8 mouse cellular contexts compared by ENCODE assay signal in the genomic region with DNA sequence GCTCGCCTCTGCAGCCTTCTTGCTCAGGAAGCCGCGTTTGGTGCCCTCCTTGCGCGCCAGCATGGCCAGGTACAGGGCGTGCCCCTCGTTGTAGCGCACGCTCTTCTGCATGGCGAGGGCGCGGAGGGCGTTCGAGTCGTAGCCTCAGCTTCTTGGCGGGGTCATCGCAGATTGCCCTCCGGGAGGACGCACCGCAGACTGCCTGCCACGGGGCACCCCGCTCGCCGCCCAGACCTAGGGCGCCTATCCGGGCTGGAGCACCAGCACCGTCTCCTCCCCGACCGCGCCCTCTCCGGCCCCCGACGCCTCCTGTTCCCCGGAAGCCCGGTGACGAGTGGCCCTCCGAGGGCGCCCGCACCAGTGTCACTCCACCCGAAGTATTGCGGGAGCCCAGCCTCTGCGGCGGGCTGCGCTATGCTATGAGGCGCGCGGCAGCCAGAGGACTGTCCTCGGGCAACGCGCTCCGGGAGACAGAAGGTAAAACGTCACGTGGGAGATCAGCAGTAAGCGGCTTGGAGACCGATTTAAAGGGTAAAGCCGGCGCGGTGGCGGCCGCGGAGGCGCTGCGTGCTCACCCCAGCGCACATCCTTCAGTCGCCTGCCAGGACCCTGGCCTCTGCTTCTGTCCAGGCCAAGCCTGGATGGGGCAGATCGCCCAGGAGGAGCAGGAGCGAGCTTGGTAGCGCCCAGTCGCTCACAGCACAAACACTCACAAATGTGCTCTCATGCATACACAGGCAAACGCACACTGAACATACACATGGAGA. TPM values are rescaled to one million over a fixed set of nuclear protein-coding genes. Genes with fewer than 3 reads are reported as not detected.
DNase-seq lines count a peak whose midpoint lies in the region; ATAC-seq and TF ChIP-seq lines count a peak whose summit lies in the region.

A gene (minus strand): TSS at position 273 of the 767 bp plus-strand sequence.

- H3K9me3 ChIP-seq in forebrain, embryonic 10.5 days, result no peaks in the 10 kb centered on the region
- H3K9me3 ChIP-seq in heart, postnatal 0 days (replicated peaks; ENCODE audit: control insufficient read depth, low read length), result no peaks in the 10 kb centered on the region
- no peaks in the 10 kb centered on the region for H3K9me3 ChIP-seq in liver, embryonic 15.5 days (replicated peaks)

- peaks cover 45% of the 10 kb centered on the region for H3K27me3 ChIP-seq in forebrain, embryonic 10.5 days (ENCODE audit: poor library complexity, severe bottlenecking)
- peaks cover 16% of the 10 kb centered on the region for H3K27me3 ChIP-seq in heart, postnatal 0 days (ENCODE audit: control insufficient read depth, insufficient read depth, low read length)
- H3K27me3 ChIP-seq in liver, embryonic 15.5 days, result peaks cover 31% of the 10 kb centered on the region

- peaks cover 12% of the 10 kb centered on the region for H3K4me1 ChIP-seq in forebrain, embryonic 10.5 days
- H3K4me1 ChIP-seq in heart, postnatal 0 days (ENCODE audit: control insufficient read depth, insufficient read depth), result peaks cover 3% of the 10 kb centered on the region; the same call in 1 of the 2 replicates
- no peaks in the 10 kb centered on the region for H3K4me1 ChIP-seq in liver, embryonic 15.5 days (replicated peaks)

- H3K4me3 ChIP-seq in forebrain, embryonic 10.5 days, result peak within 1 kb of the TSS; percentile 63
- peak within 1 kb of the TSS; percentile 57 for H3K4me3 ChIP-seq in heart, postnatal 0 days (ENCODE audit: low read depth, low read length)
- H3K4me3 ChIP-seq in liver, embryonic 15.5 days (replicated peaks), result peak within 1 kb of the TSS; percentile 38

- TF ChIP-seq CTCF in heart, postnatal 0 days (IDR thresholded peaks at IDR 0.05; ENCODE audit: low read depth), result no peak

- no peaks in the 10 kb centered on the region for H3K36me3 ChIP-seq in forebrain, embryonic 10.5 days (replicated peaks)
- no peaks in the 10 kb centered on the region for H3K36me3 ChIP-seq in heart, postnatal 0 days (replicated peaks; ENCODE audit: control insufficient read depth, insufficient read depth, low read length)
- H3K36me3 ChIP-seq in liver, embryonic 15.5 days (replicated peaks), result no peaks in the 10 kb centered on the region

- DNase-seq in ovary, postnatal 36 days (ENCODE audit: low spot score), result peak; percentile 32
- no peak for DNase-seq in ovary, postnatal 10 days (ENCODE audit: low spot score)
- peak; percentile 26 for DNase-seq in forebrain, embryonic 10.5 days (ENCODE audit: extremely low spot score, low spot score)
- DNase-seq in heart, postnatal 0 days (ENCODE audit: low spot score), result no peak
- peak; percentile 24 to 35 for DNase-seq in kidney, postnatal 4 days
- DNase-seq in retina, embryonic 14.5 days (ENCODE audit: low spot score), result peak; percentile 64
- no peak for DNase-seq in T-cell, adult 2 months (ENCODE audit: low spot score)

- no peak for TF ChIP-seq EP300 in heart, postnatal 0 days (IDR thresholded peaks at IDR 0.05; ENCODE audit: low read depth)

- WGBS in forebrain, embryonic 10.5 days, result 2% methylated on average over 70 of the region's 70 CpGs
- 2% methylated on average over 70 of the region's 70 CpGs for WGBS in heart, postnatal 0 days
- WGBS in liver, embryonic 15.5 days (ENCODE audit: insufficient replicate concordance), result 2% methylated on average over 70 of the region's 70 CpGs

- H3K9ac ChIP-seq in heart, postnatal 0 days (replicated peaks; ENCODE audit: low read depth, low read length), result no peak within 1 kb of the TSS
- H3K9ac ChIP-seq in liver, embryonic 15.5 days, result no peak within 1 kb of the TSS

- no peak within 1 kb of the TSS for H3K27ac ChIP-seq in forebrain, embryonic 10.5 days
- no peak within 1 kb of the TSS for H3K27ac ChIP-seq in heart, postnatal 0 days (ENCODE audit: low read depth)
- H3K27ac ChIP-seq in liver, embryonic 15.5 days (replicated peaks), result no peak within 1 kb of the TSS

- peak; percentile 66 for ATAC-seq in heart, postnatal 0 days (ENCODE audit: insufficient read depth, low read depth)
- no peak for ATAC-seq in liver, embryonic 15.5 days (ENCODE audit: insufficient read depth)

- H3K4me2 ChIP-seq in heart, postnatal 0 days (ENCODE audit: low read depth, low read length), result peak within 1 kb of the TSS; percentile 90
- peak within 1 kb of the TSS; percentile 63 for H3K4me2 ChIP-seq in liver, embryonic 15.5 days

RNA-seq across cellular contexts. Expression of the gene that starts here (rescaled TPM):
- 0.02 TPM in 1 of 2 replicates, not detected in the other for polyA plus RNA-seq in forebrain, embryonic 10.5 days (2016; fragmentation: Nextera tagmentation; extraction: Ambion mirVana)
- total RNA-seq in heart, postnatal 0 days (2014; rRNA removed; ENCODE audit: low replicate concordance), result 1.8 and 4.2 TPM in 2 replicates
- 0.27 and 0.34 TPM in 2 replicates for polyA plus RNA-seq in heart, postnatal 0 days (2015; fragmentation: Nextera tagmentation; extraction: Ambion mirVana)
- 0.02 and 0.13 TPM in 2 replicates for polyA plus RNA-seq in liver, embryonic 15.5 days (2015; fragmentation: Nextera tagmentation; extraction: Ambion mirVana)

Comparison
In these comparisons a context has a peak if more than half of its experiments do, and no peak if none do; other contexts are left out.
1. DNase-seq: peak in ovary, postnatal 36 days (single experiment), kidney, postnatal 4 days (2 of 2) and retina, embryonic 14.5 days (single experiment); none in ovary, postnatal 10 days (single experiment), heart, postnatal 0 days (single experiment) and T-cell, adult 2 months (single experiment).
2. Peak in DNase-seq and H3K4me3 ChIP-seq in forebrain, embryonic 10.5 days; RNA of the gene not detected or under 1 TPM.
3. Peak in every context shown above with its lines, with median percentiles within 50 percentile points of each other: H3K4me3 ChIP-seq.